Mouse (Mus musculus): ENCODE data around the gene Foxo3. TPM values are rescaled to one million over a fixed set of nuclear protein-coding genes. Genes with fewer than 3 reads are reported as not detected.

Gene Foxo3
- polyA plus RNA-seq, 1 experiment, result 24.9 TPM

DNA sequence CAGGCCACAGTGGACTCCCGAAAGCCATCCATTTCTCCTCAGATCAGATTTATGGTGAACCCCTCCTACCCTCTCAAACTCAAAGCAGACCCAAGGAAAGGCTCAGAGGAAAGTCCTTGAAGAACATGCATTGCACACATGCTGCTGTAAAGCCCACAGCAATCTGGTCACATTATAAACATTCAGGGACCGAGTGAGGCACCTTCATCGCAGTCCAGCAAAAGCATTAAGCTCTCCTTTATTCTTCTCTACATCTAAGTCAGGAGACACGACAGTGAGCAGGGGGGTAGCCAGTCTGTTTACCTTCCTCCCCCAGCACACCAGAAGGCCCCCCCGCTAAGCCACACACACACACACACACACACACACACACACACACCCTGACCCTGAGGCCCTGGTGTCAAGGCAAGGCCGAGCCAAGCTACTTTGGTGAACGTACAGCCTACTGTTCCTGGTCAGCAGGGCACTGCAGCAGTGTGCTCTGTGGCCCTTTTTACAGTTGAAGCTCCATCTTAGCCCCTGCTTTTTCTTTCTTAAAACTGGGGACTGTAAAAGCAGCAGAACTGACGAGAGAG is 24.7 kb downstream of the Foxo3 start:
- no peak for DNase-seq (ENCODE audit: extremely low spot score in 1 of 2, low spot score in 1 of 2)

DNA sequence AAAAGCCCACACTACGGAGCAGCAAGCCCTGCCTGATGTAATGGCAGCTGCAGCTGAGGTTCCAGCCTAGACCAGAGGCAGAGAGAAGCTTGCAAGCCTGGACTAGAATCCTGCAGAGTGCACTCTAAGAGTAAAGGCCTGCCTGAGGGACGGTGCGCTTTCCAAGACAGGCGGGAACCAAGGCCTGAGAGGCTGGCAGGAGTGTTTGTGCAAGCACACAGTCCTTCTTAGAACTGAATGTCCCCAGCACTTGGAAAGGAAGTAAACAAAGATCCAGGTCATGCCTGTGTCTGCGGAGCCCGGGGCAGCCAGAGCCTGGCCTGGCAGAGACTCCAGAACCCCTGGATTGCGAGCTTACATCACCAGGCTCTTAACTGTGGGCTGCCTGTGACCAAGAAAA is 25.4 kb downstream of the Foxo3 start:
- peak in 1 of 2 experiments; percentile 53 for DNase-seq (ENCODE audit: extremely low spot score in 1 of 2, low spot score in 1 of 2)

DNA sequence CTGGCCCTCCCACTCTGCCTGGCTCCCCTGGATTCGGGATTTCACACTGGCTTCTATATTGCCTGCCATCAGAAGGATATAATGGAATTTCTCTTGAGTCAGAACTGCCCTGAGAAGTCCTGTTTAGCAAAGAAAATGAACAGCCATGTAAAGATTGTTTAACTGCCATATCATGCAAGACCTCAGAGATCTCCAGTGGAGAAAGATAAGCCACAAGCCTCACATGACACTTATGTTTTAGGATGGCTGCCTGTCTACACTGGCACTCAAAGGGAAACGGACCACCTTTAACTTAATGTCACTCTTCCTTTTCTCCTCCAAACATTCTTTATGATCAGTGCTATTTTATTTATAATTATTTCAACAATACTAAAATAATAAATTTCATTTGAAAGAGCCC is 26.6 kb downstream of the Foxo3 start:
- DNase-seq (ENCODE audit: extremely low spot score in 1 of 2, low spot score in 1 of 2), result no peak

DNA sequence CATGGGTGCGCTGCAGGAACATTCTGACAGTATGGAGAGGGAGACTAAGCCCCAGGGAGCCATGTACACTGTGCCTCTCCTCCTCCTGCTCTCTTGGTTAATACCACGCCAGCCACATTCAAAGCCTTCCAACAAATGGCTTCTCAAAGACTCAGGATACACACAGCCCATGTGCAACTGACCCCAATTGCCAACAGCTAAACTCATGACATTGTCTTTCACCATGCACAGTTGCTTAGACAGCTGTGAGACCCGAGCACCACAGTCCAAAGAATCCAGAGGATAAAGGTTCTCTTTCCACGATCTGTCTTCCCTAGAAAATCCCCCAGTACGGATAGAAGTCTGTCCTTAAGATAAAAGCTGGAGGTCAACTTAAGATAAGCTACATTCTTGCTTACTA is 27.9 kb downstream of the Foxo3 start:
- no peak for DNase-seq (ENCODE audit: extremely low spot score in 1 of 2, low spot score in 1 of 2)

DNA sequence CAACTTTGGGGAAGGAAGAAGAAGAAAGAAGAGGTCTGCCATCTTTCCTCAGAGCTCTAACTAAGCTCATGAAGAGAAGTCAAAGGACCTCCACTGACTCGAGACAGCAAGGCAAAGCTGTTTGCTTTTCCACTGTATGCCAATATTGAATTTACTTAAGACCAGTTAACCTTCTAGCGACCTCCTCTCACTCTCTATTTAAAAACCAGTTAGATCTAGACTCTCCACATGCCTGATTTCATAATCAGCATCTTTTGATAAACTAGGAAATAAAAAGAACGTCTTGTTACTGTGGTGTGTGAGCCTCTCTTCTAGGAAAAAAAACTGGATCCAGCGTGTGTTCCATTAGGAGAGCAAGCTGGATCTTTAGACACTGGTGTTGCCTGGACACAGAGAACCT is 28.4 kb downstream of the Foxo3 start:
- no peak for DNase-seq (ENCODE audit: extremely low spot score in 1 of 2, low spot score in 1 of 2)

DNA sequence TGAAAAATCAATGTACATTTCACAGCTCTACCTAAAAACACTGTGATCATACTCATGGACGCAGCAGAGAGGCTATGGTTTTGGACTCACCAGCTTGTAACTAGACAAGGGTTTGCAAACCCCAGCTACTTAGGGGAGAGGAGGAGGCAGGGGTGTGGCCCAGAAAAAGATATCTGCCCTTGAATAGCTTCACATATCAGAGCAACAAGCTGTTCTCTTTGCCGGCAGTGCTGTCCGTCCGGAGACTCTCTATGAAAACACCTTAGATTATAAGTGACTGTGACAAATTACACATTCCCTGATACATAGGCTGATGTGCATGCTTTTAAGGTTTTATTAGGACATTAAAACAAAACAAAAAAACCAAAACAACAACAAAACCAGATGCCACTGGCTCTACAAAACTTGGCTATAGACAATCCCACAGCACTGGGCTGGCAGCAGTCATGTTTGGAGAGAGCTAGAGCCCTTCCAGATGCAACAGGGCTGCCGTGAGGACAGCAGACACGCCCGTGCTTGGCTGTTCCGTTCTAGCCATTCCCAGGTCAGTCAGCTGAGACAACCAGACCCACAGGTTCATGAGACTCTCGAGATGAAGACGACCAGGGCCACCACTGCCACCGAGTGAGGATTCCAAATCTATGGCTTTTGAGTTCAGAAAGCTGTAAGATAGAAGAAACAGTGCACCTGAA is 29.3 kb downstream of the Foxo3 start:
- DNase-seq (ENCODE audit: extremely low spot score in 1 of 2, low spot score in 1 of 2), result no peak

DNA sequence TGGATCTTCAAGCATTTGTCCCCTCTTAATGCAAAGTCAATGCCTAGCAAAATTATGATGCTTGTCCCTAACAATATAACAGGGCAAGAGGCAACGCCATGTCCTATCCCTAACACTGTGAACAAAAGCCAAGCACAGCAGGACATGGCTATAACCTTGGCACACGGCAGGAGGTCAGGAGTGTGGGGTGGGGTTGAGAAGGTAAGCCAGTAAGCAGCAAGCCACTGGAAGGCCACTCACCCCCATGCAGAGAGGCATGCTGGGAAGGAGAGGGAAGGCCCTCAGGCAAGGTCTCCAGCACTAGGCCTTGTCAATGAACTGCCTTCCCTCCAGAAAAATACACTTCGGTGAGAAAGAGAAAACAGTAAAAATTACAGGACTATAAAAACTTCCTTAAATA is 30.1 kb downstream of the Foxo3 start:
- no peak for DNase-seq (ENCODE audit: extremely low spot score in 1 of 2, low spot score in 1 of 2)

DNA sequence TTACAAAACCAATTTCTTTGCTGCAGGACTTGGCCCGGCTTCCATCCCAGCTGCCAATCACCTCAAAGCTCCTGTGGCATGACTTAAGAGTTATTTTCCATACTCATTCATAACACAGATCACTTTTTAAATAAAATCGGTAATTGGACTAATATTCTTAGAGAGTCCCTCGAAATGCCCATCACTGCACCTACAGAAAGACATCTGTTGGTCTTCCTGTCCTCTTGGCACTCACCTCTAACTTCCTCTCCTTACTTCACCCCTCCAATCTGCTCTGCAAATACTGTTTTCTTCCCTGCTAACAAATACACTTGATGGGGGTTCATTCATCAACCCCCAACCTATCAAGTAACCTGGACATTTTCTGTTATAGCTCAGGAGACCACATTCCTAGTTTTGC is 30.9 kb downstream of the Foxo3 start:
- no peak for DNase-seq (ENCODE audit: extremely low spot score in 1 of 2, low spot score in 1 of 2)

DNA sequence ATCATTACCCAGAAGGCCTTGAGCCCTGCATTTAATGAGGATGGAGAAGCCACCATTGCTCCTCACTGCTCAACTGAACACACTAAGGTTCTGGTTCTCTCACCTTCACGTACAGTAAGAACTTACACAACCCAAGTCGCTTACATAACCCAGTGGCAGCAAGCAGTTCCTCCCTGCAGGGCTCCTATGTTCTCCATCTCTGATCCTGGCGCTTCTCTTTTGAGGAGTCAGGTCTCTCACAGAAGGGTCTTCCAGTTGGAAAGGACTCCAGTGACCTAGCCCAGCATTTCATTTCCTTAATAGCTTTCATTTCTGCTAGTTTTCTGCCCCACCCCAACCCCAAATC is 31.3 kb downstream of the Foxo3 start:
- no peak for DNase-seq (ENCODE audit: extremely low spot score in 1 of 2, low spot score in 1 of 2)

DNA sequence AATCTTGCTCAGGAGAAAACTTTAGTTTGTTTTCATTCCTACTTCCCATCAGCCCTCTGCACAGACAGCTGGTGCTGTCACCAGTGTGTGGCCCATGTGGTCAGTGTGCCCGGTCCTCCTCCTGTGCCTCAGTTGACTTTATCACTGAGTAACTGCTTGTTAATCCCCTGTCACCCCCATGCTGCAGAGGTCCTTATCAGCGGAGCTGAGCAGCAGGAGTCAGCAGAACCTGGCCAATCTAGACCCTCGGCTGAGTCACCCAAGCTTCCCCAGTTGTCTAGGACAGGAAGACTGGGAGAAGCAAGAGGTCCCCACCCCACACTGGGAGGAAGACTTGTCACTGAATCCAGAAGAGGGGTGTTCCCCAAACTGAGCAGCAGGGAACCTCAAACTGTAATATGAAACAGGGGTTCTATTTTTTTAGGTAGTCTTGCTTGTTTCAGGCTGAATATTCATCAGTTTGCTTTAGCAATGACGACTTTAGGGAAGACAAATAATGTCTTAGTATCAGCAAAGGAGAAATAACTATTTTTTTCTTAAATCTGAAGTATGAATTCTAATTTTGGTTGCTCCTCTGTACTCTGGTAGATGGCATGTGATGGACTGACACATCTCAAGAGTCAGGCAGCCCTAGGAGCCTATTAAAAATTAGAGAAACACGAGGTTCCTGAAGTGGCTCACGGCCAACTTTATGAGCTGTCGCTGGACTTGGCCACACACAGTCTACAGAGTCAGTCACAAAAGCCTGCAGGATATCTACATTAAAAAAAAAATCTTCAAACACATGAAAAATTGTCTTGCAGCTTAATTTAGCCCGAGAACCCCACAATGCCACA is 31.9 kb downstream of the Foxo3 start:
- DNase-seq (ENCODE audit: extremely low spot score in 1 of 2, low spot score in 1 of 2), result no peak

DNA sequence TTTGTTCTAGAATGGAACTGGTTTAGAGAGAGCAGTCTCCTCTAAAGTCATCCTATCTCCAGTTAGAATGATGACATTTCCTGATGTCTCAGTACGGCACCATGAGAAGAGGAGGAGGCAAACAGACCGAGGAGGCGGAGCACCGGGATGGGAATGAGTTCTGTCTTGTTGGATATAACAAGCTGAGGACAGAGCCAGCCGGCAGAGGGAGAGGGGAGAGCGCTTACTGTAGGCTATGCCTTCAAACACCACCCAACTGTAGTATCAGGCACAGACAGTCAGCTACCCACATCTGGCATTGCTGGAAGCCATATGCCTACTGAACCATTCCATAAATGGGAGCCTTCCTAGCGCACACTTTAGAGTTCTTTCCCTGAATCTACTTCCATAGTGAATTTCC is 32.6 kb downstream of the Foxo3 start:
- DNase-seq (ENCODE audit: extremely low spot score in 1 of 2, low spot score in 1 of 2), result no peak

DNA sequence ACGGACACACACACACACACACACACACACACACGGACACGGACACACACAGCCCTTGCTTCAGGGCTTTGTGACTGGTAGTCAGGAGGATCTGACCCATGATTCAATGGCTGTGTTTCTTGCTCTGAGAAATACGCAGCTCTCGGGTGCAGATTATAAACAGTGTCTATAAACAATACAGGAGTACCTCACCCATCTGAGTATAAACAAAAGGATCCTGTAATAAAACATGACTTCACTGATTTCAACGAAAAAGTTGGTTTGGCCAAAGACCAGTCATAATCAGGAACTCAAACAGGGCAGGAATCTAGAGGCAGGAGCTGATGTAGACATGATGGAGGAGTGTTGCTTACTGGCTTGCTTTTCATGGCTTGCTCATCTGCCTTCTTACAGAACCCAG is 34.1 kb downstream of the Foxo3 start:
- no peak for DNase-seq (ENCODE audit: extremely low spot score in 1 of 2, low spot score in 1 of 2)

DNA sequence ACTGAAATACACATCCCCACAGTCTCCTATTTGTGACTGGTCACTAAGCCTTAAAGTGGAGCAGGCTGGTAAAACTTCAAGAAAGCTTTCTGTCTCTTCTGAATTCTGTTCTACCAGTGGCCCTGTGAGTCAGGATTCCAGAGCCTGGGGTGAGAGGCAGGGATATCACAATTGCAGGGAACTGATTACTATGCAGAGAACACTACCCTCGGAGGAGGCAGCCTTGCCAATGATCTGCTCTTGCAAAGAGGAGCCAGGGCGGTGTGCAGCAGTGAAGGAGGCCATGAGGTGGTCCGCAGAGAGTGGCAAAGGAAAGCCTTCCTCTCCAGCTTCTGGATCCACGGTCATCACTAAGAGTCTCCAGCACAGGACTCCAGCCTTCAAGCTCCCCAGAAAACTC is 34.8 kb downstream of the Foxo3 start:
- DNase-seq (ENCODE audit: extremely low spot score in 1 of 2, low spot score in 1 of 2), result peak in 1 of 2 experiments; percentile 31

DNA sequence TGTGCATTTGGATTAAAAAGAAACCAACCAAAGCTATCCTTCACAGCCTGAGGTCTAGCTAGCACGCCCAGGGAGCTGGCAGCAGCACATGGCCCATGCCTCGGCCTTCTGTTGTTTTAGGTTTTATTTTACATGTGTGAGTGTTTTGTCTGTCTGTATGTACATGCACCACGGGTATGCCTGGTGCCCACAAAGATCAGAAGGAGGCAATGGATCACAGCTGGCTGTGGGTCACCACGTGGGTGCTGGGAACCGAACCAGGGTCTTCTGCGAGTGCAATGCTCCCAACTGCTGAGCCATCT is 36.8 kb downstream of the Foxo3 start:
- DNase-seq (ENCODE audit: extremely low spot score in 1 of 2, low spot score in 1 of 2), result no peak

DNA sequence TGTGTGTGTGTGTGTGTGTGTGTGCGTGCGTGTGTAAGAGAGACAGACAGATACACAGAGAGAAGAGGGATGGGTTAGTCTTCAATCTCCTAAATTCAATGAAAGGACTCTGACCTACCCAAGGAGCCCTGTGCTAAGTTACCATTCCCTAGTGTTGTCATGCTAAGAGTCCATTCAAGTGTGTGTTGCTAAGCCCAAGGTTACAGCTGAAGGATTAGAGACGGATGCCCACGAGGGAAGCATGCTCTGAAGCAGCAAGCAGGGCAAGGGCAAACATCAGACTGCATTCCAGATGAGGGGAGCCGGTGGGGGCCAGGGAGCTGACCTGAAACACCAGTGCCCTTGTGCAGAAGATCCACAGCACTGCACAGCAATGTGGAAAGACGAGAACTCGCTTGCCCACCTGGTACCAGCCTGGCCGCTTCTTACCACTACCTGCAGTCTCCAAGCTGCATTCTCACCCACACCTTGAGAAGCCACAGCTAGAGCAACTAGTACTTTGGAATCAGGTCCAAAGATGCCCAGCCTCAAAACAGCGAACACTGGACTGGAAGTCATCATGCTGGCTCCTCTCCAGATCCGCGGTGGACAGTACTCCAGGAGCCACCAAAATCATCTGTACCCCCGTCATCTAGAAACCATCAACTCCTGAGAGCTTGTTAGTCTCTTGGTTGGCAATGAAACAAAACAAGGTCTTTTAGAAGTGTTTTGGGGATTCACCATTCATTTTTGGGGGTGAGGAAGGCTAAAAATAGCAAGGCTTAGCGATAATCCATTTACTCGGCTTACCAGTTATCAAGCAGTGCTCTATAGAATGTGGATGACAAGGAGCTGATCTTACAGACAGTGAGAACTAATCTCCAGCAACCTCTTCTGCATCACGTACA is 37.4 kb downstream of the Foxo3 start:
- DNase-seq (ENCODE audit: extremely low spot score in 1 of 2, low spot score in 1 of 2), result no peak

DNA sequence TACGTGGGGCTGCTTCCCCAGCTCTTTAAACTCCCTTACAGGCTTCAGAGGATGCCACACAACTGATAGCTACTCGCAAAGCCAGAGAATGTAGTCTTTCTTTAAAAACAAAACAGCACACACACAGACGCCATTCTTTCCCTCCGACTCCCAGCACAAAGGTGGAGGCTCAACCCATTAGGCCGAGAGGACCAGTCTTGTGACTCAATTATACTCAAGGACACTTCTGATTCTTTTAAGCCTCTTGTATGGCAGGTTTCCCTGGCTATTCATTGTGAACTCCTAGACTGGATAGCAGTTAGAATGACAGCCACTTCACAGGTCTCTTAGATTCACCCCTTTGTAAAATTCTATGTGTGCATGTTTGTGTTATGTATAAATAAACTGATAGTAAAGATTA is 38.3 kb downstream of the Foxo3 start:
- DNase-seq (ENCODE audit: extremely low spot score in 1 of 2, low spot score in 1 of 2), result no peak

DNA sequence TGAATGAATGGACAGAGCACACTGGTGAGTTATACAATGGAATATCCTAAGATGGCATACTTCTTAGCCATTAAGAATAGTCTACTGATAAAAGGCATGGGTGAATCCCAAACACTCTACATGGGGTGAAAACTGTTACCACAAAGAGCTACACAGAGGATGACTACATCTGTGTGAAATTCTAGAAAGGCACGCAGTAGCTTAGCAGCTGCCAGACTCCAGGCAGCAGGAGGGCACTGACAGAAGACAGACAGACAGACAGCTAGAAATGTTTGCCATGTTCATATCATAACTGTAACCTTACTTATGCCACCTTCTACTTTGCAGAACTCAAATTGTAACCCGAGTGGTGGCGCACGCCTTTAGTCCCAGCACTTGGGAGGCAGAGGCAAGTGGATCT is 39.0 kb downstream of the Foxo3 start:
- DNase-seq (ENCODE audit: extremely low spot score in 1 of 2, low spot score in 1 of 2), result no peak

DNA sequence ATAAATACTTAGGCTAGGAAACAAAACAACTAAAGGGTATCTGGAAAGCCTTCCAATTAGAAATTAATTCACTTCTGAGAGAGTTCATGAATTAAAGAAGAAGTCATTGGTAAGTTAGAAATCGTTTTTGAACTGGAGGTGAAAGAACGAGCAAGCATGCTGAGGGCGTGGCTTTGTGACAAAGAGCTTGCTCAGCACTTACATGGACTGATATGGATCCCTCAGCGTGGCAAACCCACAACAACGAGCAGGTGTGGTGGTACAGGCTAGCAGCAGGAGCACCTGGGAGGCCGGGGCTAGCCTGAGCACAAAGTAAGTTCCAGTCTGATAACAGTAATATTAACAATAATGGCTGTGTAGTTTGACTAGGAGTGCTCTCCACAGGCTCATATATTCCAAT is 41.2 kb downstream of the Foxo3 start:
- DNase-seq (ENCODE audit: extremely low spot score in 1 of 2, low spot score in 1 of 2), result no peak

DNA sequence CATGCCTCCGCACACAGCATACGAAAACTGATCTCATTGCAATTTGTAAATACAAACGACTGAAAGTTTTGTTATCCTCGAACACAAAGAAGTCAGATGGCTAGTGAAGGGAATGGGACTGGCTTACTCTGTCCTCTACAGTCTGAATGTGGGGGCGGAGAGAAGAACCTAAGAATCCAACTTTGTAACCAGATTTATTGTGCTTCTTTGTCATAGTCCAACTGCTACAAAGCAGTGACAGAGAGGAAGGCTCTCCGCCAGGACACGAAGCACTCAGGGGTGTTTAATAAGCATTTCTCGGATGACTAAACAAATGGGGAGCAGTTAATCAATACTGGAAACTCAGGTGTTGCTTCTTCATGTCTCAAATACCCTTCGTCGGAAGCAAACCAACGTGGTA is 43.6 kb downstream of the Foxo3 start:
- peak in 1 of 2 experiments; percentile 23 for DNase-seq (ENCODE audit: extremely low spot score in 1 of 2, low spot score in 1 of 2)

DNA sequence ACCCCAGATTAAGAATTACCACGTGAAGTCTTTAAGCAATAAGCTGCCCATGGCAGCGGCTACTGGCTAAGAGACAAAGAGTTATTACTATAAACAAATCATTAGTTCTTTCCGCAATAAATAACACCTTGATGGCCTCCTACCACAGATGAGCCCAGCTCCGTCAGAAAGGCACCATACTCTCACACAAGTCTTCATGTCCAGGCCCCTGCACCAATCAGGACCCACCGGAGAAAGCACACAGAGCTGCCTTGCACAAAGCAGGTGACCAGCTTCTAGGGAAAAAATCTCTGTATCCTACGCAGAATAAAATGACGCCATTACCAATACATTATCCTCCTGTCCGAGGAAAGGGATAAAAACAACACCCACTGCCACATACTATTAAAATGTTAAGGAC is 44.7 kb downstream of the Foxo3 start:
- no peak for DNase-seq (ENCODE audit: extremely low spot score in 1 of 2, low spot score in 1 of 2)

DNA sequence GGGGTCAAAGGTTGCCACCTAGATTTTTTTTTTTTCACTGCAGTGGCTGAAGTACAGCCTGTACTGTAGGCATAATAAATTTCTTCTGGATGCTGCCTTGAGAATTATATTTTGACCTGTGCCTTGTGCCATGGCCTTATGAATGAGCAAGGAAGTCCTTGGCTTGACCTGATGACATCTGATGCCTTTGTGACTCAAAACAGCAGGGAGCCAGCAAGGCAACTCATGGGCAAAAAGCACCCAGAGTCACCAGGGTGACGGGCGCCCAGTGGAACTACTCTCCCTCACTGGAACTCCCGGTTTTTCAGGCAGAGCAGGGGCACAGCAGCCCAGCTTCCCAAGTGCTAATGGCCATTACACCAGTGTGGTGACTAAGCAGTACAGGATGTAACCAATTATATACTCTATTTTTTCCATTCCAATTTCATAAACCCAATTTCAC is 45.4 kb downstream of the Foxo3 start:
- no peak for DNase-seq (ENCODE audit: extremely low spot score in 1 of 2, low spot score in 1 of 2)

Measured in frontal cortex, adult 2 months (tissue).